Mouse (Mus musculus): Measurements from ENCODE around the gene Slc38a7. TPM values are rescaled to one million over a fixed set of nuclear protein-coding genes. Genes with fewer than 3 reads are reported as not detected.
A peak's percentile ranks its signal among the peaks of the same experiment; 100 is the strongest.
"Not testable (repeated sequence)": the region's sequence is repeated elsewhere in the genome, so short reads cannot be mapped to it uniquely, and the experiment has no call there.

Gene Slc38a7
- total RNA-seq (2021): 1 to 10 TPM; 5.5 to 5.8 TPM
- long read RNA-seq, experiment 1, transcript Slc38a7-204 (12 exons, 3,315 nt): major isoform, 8 of 11 reads
- long read RNA-seq, experiment 1, partial matches to known transcripts: 2 of 11 reads
- long read RNA-seq, experiment 1, other reads (novel, unspliced or antisense): 1 of 11 reads
- long read RNA-seq, experiment 2, transcript Slc38a7-204 (12 exons, 3,315 nt): major isoform, 15 of 16 reads
- long read RNA-seq, experiment 2, partial matches to known transcripts: 0 of 16 reads
- long read RNA-seq, experiment 2, other reads (novel, unspliced or antisense): 1 of 16 reads

DNA sequence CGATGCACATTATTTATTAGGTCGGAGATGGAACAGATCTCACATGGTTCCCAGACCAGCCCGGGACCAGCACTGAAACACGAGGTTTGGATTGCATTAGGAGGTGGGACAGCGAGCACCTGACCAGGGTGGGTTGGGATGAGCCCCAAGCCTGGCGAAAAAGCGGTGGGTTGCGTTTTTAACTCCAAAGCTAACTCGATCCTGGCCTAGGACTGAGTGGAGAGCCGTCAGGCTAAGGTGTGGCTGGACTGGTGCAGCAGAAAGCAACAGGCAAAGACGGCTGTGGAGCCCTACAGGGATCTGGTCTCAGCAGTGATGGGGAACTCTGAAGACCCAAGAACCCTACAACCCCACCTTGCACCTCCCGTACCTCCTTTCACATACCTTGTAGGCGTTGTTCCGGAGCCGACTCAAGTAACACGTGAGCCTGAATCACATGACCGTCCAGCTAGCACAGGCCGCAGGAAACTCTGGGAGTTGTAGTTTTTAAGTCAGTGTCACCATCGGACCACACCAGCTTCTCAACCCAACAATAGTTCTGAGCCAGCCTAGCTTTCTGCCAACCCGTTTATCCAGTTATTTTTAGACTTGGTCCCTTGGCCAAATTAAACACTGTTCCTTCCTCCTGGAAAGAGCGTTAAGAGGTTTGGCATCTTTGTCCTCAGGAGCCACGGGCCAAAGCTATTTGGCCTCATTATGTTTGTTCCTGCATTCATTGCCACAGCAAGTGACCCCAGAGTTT lies at the start of gene Slc38a7:
Gene Slc38a7, minus strand, starts transcription at position 438 of the 742 bp plus-strand sequence.
- peak; percentile 81 for DNase-seq (ENCODE audit: low spot score)

DNA sequence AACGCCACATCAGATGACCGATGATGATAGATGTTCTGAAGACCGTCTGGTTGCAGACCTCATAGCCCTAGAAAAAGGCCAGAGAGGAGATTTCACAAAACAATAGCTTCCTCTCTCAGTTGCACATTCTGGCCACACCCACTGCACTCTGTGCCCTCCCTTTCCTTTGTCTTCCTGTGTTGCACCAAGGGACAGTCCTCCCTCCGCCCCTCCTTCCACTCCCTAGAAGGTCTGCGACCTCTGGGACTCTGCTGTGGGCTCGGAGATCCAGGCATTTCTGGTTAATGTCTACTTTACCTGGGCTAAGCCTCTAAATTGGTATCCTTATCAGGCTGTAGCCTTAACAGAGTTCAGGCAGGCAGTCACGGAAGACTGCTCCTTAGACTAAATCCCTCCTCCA lies 48.5 kb upstream of the Slc38a7 start:
- no peak for DNase-seq (ENCODE audit: low spot score)

DNA sequence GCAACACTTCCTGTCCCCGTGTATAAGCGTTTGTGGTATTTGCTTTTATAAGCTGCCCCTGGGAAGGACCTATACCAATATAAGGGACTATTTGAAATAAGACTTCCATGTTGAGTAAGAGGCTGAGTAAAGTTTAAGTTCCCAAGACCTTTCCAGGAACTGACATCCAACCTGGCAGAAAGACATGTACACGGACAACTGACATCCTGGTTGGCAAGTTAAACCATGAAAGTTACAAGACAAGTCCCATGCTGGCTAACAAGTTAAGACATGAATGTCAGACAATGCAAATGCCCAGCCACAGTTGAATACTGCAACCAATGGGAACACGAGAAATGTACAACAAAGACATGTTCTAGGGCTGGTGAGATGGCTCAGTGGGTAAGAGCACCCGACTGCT lies 40.4 kb upstream of the Slc38a7 start:
- DNase-seq (ENCODE audit: low spot score): no peak

DNA sequence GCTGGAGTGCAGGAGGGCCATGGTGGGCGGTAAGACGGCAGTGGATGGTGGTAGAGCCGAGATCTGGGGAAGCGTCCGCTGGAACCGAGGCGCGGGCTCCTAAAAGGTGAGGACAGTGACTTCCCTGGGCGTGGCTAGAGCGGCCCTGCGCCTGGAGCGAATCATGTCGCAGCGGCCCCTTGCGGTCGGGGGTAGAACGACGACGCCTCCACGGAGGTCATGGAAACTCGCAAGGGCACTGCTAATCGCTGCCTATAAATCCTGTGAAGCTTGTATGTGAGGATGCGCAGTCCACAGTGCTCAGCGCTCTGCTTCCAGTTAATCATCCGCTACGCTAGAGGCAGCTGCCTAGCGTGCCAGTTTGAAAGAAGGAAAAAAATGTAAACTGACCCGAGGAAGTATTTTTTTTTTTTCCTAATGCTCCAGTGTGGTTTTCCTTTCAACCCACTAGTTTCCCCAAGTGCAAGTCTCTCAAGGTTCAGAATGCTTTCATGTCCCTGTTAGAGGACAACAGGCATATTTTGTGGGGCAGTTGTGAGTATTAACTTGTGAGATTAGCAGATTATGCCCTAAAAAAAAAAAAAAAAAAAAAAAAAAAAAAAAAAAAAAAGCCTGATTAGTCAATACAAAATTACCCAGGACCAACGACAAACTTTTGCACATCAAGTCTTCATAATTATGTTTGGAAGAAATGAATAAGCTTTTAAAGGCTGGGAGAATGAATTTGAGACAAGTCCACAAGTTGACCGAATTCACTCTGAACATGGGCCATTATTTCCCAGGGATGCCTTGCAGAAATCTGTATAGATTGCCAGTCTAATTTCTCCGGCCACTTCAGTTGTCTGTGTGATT lies 35.2 kb upstream of the Slc38a7 start, which contains the start of gene Got2:
Gene Got2, minus strand, starts transcription at position 263 of the 852 bp plus-strand sequence.
- DNase-seq (ENCODE audit: low spot score): peak; percentile 92

DNA sequence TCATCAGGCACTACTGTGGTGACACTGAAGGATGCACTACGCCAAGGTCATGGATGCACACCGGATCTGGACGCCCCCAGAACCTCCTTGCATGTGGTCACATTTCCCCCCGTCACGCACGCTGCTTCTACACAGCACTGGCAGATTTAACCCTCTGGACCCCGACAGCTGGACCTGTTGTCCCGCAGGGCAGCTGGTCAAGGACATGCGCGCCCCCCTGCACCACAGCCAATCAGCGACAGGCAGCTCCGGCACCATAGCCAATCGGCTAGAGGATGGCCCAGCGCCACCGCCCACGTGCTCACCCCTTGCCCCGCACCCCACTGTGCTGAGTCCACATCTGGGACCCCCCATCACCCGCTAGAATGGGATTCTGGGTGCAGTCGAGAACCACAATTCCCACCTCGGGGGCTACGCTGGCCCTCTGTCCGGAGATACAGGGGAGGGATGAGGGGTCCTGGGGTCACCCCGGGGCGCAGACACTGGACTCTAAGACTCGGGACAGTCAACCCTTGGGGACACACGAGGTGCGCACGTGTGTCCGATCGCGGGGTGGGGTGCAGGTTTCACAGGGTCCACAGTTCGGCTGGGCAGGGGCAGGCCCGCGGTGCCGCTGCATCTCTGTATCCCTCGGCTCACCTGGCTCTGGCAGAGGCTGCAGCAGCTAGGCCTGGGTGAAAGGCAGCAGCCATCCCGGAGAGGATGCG lies 34.4 kb upstream of the Slc38a7 start:
- peak; percentile 86 for DNase-seq (ENCODE audit: low spot score)

DNA sequence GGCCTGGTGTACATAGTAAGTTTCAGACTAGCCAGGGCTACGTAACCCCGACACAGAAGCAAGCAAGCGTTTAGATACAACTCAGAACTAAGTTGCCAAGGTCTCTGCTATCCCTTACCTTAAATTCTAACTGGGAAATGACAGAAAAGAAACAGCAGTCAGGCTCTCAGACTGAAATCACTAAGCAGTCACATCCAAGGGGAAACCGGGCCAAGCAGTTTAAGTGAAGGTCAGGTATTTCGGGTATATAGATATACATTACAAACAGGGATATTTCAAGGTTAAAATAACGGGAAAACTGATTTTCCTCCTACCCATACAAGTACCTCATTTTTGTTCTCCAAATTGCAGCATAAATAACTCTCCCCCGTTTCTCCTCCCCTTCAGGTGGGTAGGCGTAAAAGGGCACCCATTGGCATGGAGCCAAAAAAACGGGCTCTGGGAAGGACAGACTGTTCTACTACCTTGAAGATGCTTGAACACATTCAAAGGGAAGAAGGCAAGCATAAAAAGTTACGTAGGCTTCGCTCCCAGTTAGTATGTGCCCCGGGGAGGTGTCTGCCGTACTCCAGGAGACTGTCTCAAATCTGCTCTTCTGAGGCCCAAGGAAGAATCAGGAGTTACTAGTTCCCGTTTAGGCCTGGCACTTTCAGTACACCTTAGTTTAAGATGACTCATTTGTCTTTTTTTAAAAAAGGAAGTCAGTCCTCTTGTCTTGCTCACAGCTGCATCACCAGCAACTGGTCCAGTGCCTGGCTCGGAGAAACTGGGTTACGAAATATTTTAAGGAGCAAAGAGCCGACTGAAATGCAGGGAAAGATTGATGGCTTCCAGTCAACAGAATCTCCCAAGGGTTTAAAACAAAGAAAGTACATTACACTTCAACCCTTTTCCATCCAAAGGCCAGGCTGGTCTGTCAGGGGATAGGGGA lies 33.6 kb upstream of the Slc38a7 start:
- DNase-seq (ENCODE audit: low spot score): peak; percentile 68

DNA sequence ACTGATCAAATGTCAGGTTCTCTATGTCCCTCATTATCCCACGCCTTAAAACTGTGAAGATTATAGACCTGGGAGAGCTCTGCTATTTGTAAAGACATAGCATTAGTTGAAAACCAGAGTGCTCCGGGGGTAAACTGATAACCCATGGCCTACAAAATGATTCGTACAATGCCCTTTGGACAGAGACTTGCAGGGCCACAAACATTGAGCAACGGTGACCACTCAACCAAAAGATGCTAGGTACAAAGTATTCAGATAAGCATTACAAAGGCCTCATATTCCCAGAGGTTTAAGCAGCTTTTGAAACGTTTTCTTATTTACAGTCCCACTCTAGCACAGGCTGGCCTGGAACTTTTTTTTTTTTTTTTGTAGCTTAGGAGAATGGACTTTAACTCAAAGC lies 32.6 kb upstream of the Slc38a7 start:
- no peak for DNase-seq (ENCODE audit: low spot score)

DNA sequence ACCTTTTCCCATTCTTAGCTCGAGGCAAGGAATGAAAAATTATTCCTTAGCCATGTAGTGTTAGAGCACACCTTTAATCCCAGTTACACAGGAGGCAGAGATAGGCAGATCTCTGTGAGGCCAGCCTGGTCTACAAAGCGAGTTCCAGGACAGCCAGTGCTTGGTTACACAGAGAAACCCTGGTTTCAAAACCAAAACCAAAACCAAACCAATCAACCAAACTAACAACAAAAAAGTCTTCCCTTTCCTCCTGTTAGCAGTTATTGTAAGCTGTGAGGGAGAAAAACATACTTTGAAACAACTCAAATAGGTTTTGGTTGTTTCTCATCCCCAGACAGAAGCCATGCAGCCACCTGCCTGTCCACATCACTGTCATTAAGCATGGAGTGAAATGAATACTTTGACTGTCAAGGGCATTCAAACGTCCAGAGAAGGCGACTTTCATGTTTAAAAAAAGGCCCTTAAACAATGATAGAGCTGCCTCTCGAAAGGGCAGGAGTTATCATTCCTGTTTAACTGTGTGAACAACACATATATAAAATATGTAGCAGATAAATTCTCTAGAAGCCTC lies 32.0 kb upstream of the Slc38a7 start:
- DNase-seq (ENCODE audit: low spot score): peak; percentile 37

DNA sequence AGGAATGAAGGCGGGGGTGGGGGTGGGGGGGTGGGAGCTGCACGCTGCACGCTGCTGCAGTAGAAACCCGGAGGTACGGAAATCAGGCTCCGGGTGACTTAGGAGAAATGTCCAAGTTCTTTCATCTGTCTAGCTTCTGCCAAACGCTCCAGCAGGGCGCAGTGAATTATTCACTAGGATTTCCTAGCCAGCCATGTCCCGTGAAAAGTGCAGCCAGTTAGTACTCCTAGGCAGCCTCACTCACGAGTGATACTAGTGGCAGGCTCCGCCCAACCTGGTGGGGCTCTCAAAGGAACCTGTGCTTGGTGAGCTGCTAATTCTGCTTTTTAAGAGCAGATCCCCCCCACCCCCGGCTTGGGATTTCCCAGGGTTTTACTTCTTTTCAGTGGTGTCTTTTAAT lies 31.2 kb upstream of the Slc38a7 start:
- DNase-seq (ENCODE audit: low spot score): no peak

DNA sequence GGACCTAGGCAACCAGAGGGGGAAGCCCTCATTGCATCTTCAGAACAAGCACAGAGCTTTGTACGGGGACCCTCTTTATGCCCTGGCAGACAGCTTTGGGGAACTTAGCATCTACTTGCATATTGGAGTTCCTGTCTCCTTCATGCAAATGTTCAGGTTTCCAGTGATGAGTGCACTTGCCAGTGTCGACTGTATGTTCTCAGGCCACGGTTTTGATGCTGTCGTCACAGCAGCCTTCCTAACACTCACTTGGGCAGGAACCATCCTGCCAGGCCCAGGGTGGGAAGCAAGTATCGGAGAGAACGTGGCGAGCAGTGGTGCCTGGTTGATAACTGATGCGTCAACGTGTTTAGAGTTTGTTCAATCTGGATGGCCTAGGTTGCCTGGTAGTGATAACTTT lies 28.9 kb upstream of the Slc38a7 start:
- no peak for DNase-seq (ENCODE audit: low spot score)

DNA sequence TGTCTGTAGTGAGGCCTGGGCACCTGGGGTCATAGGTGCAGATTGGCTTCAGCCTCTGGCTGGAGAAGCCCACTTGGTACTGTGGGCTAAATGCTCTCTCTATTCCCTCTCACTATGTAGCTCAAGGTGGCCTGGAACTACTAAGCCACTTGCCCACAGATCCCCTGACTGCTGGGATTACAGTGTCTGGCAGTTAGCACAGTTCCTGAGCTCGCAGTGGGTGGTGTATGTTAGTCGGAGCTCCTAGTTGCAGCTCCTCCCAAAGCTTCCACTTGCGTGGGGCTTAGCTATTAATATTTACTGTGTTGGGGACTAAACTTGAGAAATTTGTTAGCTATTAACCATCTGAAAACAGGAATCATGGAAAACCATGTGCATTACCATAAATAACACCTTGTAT lies 28.2 kb upstream of the Slc38a7 start:
- no peak for DNase-seq (ENCODE audit: low spot score)

DNA sequence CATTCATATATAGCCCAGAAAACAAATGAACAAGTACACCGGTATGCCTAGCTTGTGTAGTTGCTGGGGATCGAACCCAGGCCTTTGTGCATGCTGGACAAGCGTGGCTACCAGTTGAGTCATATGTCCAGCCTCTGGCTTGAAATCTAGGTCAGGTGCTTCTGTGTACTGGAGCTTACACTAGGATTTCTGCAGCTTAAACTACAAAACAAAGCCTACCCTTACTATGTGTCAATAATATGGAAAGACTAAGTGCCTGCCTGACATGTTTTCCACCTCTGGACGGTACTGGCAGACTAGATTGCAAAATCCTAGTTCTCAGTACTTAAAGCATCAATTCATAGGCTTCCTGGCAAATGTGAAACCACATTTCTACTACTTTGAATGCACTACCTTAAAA lies 26.5 kb upstream of the Slc38a7 start:
- DNase-seq (ENCODE audit: low spot score): no peak

DNA sequence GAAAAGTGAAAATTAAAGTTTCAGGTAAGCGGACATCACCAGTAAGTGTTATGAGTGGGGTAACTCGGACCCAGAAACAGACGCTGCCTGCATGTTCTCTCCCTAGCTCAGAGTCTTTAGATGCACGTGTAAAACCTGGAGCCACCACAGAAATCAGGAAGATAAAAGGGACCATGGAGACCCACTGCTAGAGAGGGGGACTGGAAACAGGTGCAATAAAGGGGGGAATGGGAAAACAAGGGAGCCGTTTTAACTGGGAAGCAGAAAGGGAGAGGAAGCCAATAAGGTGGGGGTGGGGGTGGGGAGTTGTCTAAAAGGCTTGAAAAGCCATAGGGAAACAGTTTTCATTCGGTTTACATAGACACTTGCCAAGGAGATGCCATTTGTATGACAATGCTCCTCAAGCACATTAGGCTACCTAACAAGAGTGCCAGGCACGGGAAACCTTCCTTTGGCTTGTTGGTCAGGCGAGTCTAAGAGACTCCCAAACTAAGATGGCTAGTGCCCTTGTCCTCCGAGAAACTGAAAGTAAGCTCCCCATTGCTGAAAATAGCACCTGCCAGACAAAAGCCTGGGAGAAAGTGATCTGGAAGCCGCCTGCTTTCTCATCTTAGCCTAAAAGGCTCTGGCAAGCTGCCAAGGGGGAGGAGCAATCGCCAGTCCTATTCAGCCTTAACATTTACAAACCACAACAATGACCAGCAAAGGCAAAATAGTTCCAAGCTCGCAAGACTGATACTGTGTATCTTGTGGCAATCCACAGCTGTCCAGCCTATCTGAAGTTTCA lies 25.0 kb upstream of the Slc38a7 start:
- peak; percentile 33 for DNase-seq (ENCODE audit: low spot score)

DNA sequence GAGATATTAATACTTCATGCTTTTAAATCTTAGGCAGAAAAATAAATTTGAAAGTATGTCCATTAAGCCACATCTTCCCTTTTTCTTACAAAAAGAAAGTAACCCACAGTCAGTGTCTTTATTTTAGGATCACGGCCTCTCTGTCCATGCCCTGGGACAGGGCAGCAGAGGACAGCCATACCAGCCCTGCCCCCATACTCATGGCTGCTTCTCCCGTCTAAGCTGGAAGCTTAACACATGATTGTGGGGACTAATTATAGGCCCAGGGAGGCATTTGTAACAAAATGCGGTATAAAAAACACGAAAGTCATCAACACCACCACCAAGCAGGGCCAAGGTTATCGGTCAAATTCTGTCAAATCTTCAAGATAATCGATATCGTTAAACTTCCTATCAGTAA lies 21.9 kb upstream of the Slc38a7 start:
- DNase-seq (ENCODE audit: low spot score): no peak

DNA sequence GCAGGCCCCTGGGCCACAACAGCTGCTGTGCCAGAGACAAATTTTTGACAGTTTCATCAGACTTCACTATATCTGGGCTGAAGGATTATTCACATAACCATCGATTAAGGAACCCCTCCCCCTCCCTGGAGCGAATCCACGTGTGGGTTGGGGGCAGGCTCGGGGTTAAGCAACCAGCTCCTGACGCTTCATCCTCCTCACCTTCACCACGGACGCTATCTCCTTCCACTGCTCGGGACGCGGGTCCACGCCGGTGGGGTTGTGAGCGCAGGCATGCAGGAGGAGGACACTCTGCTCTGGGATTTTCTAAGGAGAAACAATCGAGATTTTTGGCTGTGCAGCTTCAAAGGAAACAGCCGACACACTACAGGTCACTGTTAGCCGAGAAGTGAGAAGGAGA lies 18.4 kb upstream of the Slc38a7 start:
- DNase-seq (ENCODE audit: low spot score): no peak

DNA sequence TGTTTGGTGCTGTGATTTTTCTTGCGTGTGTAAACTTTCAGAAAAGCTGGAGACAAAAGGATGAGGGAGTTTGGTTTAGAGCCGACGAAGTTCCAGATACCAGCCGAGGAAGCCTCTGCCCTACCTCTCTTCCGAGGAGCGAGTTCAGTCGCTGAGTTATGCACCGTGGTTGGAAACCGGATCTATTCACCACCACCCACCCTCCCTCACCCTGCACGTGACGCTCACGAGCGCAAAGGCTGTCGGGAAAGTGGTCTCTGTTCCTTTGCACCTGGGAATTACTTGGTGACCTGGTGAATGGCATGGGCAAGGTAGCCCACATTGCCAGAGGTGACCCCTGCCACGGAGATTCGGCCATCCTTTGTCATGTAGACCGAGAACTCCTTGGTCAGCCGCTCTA lies 11.5 kb upstream of the Slc38a7 start:
- DNase-seq (ENCODE audit: low spot score): not testable (repeated sequence)

DNA sequence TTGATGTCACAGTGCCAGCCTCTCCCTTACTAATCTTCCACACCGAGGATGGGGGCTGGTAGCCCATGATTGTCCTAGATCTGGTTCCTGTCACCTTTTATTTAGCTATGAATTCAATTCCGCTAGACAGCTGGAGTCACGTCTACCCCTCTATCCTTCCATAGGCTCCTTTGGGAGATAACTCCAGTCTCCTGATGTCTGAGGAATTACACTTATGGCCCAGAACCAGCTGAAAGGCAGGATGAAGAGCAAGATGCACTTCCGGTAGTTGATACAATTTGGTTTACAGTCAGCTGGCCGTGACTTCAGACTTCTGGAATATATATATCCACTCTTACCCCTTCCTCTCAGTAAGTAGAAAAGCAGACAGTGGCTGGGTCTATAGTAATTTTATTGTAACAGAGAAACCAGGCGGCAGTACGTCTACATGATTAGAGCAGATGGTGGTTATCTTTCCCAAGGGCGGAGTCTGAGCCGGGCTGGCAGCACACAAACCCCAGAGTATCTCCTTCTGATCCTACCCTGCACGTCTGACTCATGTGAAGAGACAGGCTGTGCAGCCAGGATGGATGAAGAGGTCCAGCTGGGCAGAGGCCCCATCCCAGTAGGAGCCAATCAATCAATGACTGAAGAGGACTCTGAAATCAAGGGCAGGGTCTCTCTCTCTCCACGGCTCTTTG lies 10.6 kb upstream of the Slc38a7 start:
- not testable (repeated sequence) for DNase-seq (ENCODE audit: low spot score)

DNA sequence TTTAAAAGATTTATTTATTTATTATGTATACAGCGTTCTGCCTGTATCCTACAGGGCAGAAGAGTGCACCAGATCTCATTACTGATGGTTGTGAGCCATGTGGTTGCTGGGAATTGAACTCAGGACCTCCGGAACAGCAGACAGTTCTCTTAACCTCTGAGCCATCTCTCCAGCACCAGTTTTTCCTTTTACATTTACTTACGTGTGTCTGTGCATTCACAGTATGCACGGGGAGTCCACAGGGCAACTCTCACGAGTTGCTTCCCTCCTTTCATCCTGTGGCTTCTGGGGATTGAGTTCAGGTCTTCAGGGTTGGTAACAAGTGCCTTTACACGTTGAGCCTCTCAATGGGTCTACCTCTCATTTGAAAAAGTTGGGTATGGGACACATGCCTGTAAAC lies 835 bp upstream of the Slc38a7 start:
- no peak for DNase-seq (ENCODE audit: low spot score)

DNA sequence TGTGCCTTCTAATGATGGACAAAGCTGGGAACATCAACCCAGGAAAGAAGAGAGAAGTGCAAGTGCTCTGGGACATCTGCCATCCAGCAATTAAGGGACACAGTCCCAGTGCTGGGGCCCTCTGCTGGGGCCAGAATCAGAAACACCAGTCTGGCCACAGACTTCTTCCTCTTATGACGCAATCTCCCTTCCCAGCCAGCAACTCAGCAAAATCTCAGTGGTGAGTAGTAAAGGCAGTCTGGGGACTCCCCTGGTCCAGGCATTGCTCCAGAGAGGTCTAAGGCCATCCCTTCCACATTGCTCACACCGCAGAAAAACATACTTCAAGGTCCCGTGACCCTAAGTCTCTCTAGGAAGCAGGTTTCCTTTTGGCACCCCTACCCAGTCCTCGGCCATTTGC lies 1.0 kb downstream of the Slc38a7 start:
- DNase-seq (ENCODE audit: low spot score): peak; percentile 34
